Mouse (Mus musculus): ENCODE data around the gene Olfr703.

DNA sequence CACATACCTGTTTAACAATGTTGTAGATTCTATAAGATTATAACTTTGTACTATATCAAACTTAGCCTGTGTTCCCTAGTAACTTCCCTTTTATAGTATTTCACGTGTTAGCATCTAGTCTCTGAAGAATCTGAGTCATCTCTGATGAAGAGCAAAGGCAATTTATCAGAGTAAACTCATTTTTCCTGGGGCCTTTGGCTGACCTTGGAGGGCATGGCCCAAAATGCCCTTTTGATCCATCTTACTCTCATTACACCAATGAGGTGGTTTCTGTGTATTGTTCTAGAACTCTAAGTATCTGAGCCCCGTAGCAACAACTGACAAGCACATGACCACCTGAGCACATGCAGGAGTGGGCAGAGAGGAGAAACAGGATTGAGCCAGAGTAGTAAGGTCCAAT lies 29.3 kb upstream of the Olfr703 start, which contains the start of gene Olfr701:
- TF ChIP-seq POLR2A (IDR thresholded peaks at IDR 0.05; ENCODE audit: borderline replicate concordance, insufficient read depth, low read length) (no peak), CTCF (IDR thresholded peaks at IDR 0.05; ENCODE audit: borderline replicate concordance, insufficient read depth, low read depth, low read length) (no peak)

All from cerebellum, adult 2 months (tissue).